Mouse (Mus musculus): Measurements from ENCODE around the gene Usp22.

Gene Usp22

DNA sequence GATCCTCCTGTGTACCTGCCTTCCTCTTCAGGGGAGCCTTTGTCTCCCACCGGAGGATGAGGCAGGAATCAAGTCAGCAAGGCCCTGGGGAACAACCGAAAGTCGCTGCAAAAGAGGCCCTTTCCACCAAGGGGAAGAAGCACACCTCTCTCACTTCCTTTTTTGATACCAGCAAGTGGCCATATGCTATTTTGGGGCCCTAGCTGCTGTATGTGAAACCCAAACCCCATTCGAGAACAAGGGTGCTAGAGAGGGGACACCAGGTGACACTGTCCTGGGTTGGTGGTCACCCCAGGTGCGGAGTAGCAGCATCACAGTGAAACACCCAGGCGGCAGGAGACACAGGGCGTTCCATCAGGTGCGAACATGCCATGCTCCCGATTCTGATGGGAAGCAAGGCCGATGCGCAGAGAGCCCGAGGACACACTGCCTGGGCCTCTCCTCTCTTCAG is 65.9 kb downstream of the Usp22 start:
- no peak for DNase-seq (ENCODE audit: low spot score in 2 of 2)

GRCm38 (mm10) chr11:61104241-61104901 is 70.5 kb downstream of the Usp22 start:
- DNase-seq (ENCODE audit: low spot score in 2 of 2), result peak; percentile 50 to 83

DNA sequence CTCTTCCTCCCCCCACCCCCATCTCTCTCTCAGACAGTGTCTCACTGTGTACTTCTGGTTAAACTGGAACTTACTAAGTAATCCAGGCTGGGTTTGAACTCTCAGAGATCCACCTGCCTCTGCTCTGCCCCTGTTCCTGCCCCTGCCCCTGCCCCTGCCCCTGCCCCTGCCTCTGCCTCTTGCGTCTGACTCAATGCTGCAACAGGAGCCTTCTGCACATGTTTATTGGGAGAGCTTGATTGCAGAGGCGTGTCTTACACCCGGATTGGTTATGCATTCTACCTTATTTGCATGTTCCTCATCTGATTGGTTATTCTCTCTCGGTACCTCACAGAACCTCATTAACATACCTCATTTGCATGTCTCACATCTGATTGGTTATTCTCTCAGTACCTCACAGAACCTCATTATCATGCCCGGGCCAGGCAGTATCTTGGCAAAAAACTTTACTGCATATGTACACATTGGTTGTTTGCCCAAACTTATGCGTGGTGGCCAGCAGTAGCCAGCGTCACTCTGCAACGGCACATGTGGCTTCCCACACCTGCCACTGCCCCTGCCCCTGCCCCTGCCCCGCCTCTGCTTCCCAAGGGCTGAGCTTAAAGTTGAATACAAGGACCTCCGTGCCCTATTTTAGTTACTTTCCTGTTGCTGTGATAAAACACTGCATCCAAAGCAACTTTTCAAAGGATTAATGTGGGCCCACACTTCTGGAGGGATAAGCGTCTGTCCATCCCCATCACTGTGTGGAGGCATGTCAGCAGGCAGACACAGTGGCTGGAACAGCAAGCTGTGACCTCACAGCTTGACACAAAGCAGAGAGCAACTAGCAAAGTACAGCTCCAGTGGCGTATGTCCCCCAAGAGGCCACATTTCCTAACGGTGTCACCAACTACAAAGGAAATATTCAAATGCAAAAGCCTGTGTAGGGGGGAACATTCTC is 72.2 kb downstream of the Usp22 start:
- no peak for DNase-seq (ENCODE audit: low spot score in 2 of 2)
